Mouse (Mus musculus) brain, embryonic 14.5 days (tissue): ENCODE measurements around the gene Rab4b.

Experiments used
- CTCF ChIP-seq: fragments of 200-500 bp; IDR thresholded peaks from 2 replicates; pipeline ENCODE4 v1.5.1; 2012; ENCODE audit warnings: inconsistent platforms, mild to moderate bottlenecking, moderate library complexity, borderline replicate concordance; ENCODE audit not compliant: insufficient read depth, insufficient read length; ENCODE audit errors: extremely low read depth
- POLR2A ChIP-seq: fragments of 200-500 bp; IDR thresholded peaks from 2 replicates; pipeline ENCODE4 v1.6.1; 2012; ENCODE audit warnings: mild to moderate bottlenecking, inconsistent platforms, borderline replicate concordance; ENCODE audit not compliant: poor library complexity, insufficient read depth, insufficient read length, severe bottlenecking; ENCODE audit errors: extremely low read depth

DNA sequence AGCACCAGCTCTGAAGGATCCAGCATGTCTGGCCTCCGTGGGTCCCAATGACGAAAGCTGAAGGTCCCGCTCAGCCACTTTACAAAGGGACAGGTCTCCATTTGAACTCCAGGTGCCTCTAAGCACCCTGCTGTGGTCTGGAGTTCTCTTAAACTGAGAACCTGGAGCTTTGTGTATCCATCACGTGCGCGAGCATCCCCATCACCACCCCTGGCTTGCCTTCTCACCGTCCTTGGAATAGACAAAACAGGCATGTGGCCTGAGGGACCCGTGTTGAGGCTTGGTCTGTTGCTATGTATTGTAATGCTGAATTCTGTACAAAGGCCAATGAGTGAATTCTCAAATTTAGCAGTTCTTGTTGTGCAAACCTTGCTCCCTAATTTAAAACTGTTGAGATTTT, 20.1 kb upstream of the Rab4b start:
- no peak for TF ChIP-seq CTCF
- TF ChIP-seq POLR2A, result no peak
